Mouse (Mus musculus): ENCODE measurements at regions not wholly inside any gene's neighbourhood (a gene's known extent, or its start where the extent isn't known, plus 50 kb on each side); places are given as distances from the start of the nearest gene placed in this dataset. TPM values are rescaled to one million over a fixed set of nuclear protein-coding genes. Genes with fewer than 3 reads are reported as not detected.
"Not testable (repeated sequence)": the region's sequence is repeated elsewhere in the genome, so short reads cannot be mapped to it uniquely, and the experiment has no call there.

- DNase-seq (ENCODE audit: low spot score) (no peak), ATAC-seq (replicated peaks; ENCODE audit: low FRiP score, low read depth) (no peak)
- H3K9me3 ChIP-seq (replicated peaks; ENCODE audit: low read length): no peaks in the 10 kb centered on the region
- H3K4me2 ChIP-seq (ENCODE audit: low read length): no peak overlapping the region
- H3K36me3 ChIP-seq (ENCODE audit: insufficient read depth, low read length): no peaks in the 10 kb centered on the region
- no peaks in the 10 kb centered on the region for H3K4me1 ChIP-seq (replicated peaks; ENCODE audit: insufficient read depth, low read length)
- no peaks in the 10 kb centered on the region for H3K27me3 ChIP-seq (ENCODE audit: insufficient read depth, low read length)
- no peak overlapping the region for H3K9ac ChIP-seq (ENCODE audit: low read depth, low read length)
- WGBS: 67% methylated on average over 2 of the region's 2 CpGs
- no peak for TF ChIP-seq CTCF (IDR thresholded peaks at IDR 0.05; ENCODE audit: low read depth)
- H3K4me3 ChIP-seq (replicated peaks; ENCODE audit: low read depth, low read length): no peak overlapping the region
- H3K27ac ChIP-seq: no peak overlapping the region
These were observed 1068.4 kb downstream of the Adam6a start for GRCm38 (mm10) chr12:114612108-114612507.

GRCm38 (mm10) chr12:114615179-114615578 lies 1071.5 kb downstream of the Adam6a start:
- no peak for TF ChIP-seq CTCF (IDR thresholded peaks at IDR 0.05; ENCODE audit: low read depth)
- H3K4me3 ChIP-seq (replicated peaks; ENCODE audit: low read depth, low read length): no peak overlapping the region
- H3K27me3 ChIP-seq (ENCODE audit: insufficient read depth, low read length): no peaks in the 10 kb centered on the region
- H3K27ac ChIP-seq: no peak overlapping the region
- no peak for DNase-seq (ENCODE audit: low spot score)
- H3K4me1 ChIP-seq (replicated peaks; ENCODE audit: insufficient read depth, low read length): no peaks in the 10 kb centered on the region
- ATAC-seq (replicated peaks; ENCODE audit: low FRiP score, low read depth): no peak
- no peak overlapping the region for H3K4me2 ChIP-seq (ENCODE audit: low read length)
- no peaks in the 10 kb centered on the region for H3K36me3 ChIP-seq (ENCODE audit: insufficient read depth, low read length)
- no peaks in the 10 kb centered on the region for H3K9me3 ChIP-seq (replicated peaks; ENCODE audit: low read length)
- H3K9ac ChIP-seq (ENCODE audit: low read depth, low read length): no peak overlapping the region
- 62% methylated on average over 3 of the region's 3 CpGs for WGBS

DNA sequence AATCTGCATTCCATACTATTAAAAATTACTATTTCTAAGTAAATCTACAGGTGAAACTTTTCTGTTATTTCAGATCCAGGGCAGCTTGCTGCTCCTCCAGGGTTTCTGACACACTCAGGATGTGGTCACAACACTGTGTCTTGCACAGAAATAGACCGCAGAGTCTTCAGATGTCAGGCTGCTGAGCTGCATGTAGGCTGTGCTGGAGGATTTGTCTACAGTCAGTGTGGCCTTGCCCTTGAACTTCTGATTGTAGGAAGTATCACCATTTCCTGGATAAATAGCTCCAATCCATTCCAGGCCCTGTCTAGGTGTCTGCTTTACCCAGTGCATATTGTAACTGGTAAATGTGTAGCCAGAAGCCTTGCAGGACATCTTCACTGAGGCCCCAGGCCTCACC lies 1072.0 kb downstream of the Adam6a start:
- H3K36me3 ChIP-seq (ENCODE audit: insufficient read depth, low read length): no peaks in the 10 kb centered on the region
- H3K9ac ChIP-seq (ENCODE audit: low read depth, low read length): no peak overlapping the region
- H3K4me1 ChIP-seq (replicated peaks; ENCODE audit: insufficient read depth, low read length): no peaks in the 10 kb centered on the region
- ATAC-seq (replicated peaks; ENCODE audit: low FRiP score, low read depth) (no peak), DNase-seq (ENCODE audit: low spot score) (no peak)
- TF ChIP-seq CTCF (IDR thresholded peaks at IDR 0.05; ENCODE audit: low read depth): no peak
- no peak overlapping the region for H3K4me2 ChIP-seq (ENCODE audit: low read length)
- no peak overlapping the region for H3K4me3 ChIP-seq (replicated peaks; ENCODE audit: low read depth, low read length)
- 86% methylated on average over 1 of the region's 1 CpGs for WGBS
- H3K9me3 ChIP-seq (replicated peaks; ENCODE audit: low read length): no peaks in the 10 kb centered on the region
- no peaks in the 10 kb centered on the region for H3K27me3 ChIP-seq (ENCODE audit: insufficient read depth, low read length)
- H3K27ac ChIP-seq: no peak overlapping the region

DNA sequence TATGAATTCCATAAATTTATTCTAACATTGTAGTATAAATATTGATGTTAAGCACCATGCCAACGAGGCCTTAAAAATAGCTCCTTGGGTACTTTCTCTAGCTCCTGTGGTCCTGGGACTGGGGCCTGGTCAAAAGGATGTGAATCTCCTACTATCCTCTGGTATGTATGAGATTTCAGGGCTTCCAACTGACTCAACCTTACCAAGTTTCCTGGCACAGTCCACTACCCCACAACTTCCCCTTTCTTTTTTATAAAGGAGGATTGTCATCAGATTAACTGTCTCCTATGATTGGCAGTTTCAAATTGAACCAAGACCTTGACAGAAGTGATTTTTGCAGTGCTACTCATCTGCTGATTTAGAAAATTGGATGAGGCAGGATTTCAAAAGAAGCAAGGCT lies 1097.4 kb downstream of the Adam6a start:
- Histone ChIP-seq H3K27me3 (ENCODE audit: insufficient read depth, low read length) (no peaks in the 10 kb centered on the region), H3K4me2 (ENCODE audit: low read length) (no peak overlapping the region), H3K4me3 (replicated peaks; ENCODE audit: low read depth, low read length) (no peak overlapping the region), H3K27ac (no peak overlapping the region), H3K9me3 (replicated peaks; ENCODE audit: low read length) (no peaks in the 10 kb centered on the region), H3K9ac (ENCODE audit: low read depth, low read length) (no peak overlapping the region), H3K36me3 (ENCODE audit: insufficient read depth, low read length) (no peaks in the 10 kb centered on the region), H3K4me1 (replicated peaks; ENCODE audit: insufficient read depth, low read length) (no peaks in the 10 kb centered on the region)
- ATAC-seq (replicated peaks; ENCODE audit: low FRiP score, low read depth) (no peak), DNase-seq (ENCODE audit: low spot score) (no peak)
- 58% methylated on average over 1 of the region's 1 CpGs for WGBS
- no peak for TF ChIP-seq CTCF (IDR thresholded peaks at IDR 0.05; ENCODE audit: low read depth)

DNA sequence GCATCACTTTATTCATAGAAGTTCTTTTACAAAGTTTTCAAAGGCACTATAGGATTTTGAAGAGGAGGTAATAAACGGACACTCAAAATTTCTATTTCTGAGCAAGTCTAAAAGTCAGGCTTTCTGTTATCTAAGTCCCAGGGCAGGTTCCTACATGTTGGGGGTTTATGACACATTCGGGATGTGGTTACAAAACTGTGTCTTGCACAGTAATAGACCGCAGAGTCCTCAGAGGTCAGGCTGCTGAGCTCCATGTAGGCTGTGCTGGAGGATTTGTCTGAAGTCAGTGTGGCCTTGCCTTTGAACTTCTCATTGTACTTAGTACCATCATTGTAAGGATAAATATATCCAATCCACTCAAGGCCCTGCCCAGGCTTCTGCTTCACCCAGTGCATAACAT lies 1102.7 kb downstream of the Adam6a start:
- 81% methylated on average over 3 of the region's 3 CpGs for WGBS
- no peak overlapping the region for H3K4me3 ChIP-seq (replicated peaks; ENCODE audit: low read depth, low read length)
- no peak overlapping the region for H3K4me2 ChIP-seq (ENCODE audit: low read length)
- TF ChIP-seq CTCF (IDR thresholded peaks at IDR 0.05; ENCODE audit: low read depth): no peak
- no peaks in the 10 kb centered on the region for H3K27me3 ChIP-seq (ENCODE audit: insufficient read depth, low read length)
- no peaks in the 10 kb centered on the region for H3K9me3 ChIP-seq (replicated peaks; ENCODE audit: low read length)
- no peaks in the 10 kb centered on the region for H3K4me1 ChIP-seq (replicated peaks; ENCODE audit: insufficient read depth, low read length)
- no peak for DNase-seq (ENCODE audit: low spot score)
- H3K27ac ChIP-seq: no peak overlapping the region
- H3K9ac ChIP-seq (ENCODE audit: low read depth, low read length): no peak overlapping the region
- no peaks in the 10 kb centered on the region for H3K36me3 ChIP-seq (ENCODE audit: insufficient read depth, low read length)
- no peak for ATAC-seq (replicated peaks; ENCODE audit: low FRiP score, low read depth)

DNA sequence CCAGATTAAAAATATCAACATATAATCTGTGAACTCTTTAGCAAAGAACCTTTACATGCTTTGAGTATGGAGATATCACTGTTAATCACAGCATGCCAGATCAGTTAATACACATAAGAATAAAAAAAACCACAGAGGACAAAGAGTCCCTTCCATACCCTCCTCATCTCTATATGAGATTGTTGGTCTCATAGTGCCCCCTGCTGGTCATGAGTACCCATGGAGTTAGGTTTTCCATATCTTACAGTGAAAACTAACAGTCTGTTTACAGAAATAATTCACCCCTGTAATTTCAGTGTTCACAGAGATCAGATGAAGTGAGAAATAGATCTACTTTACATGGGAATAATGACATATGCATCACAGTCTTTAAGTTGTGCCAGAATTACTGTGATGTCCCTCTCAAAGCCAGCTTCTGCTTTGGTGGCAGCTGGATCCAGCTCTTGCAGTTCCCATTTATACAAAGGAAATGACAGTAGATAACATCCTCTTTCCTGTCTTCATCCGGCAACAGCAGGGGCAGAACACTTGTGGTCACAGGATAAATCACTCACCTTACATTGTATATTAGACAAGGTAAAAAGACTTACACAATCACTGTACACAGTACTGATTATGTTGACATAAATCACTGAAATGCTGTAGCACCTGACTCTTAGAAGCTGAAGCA lies 1106.9 kb downstream of the Adam6a start:
- H3K4me1 ChIP-seq (replicated peaks; ENCODE audit: insufficient read depth, low read length); H3K4me2 ChIP-seq (ENCODE audit: low read length); DNase-seq (ENCODE audit: low spot score); H3K9me3 ChIP-seq (replicated peaks; ENCODE audit: low read length); H3K36me3 ChIP-seq (ENCODE audit: insufficient read depth, low read length); H3K9ac ChIP-seq (ENCODE audit: low read depth, low read length); H3K4me3 ChIP-seq (replicated peaks; ENCODE audit: low read depth, low read length); ATAC-seq (replicated peaks; ENCODE audit: low FRiP score, low read depth); H3K27ac ChIP-seq; H3K27me3 ChIP-seq (ENCODE audit: insufficient read depth, low read length): not testable (repeated sequence)
- 88% methylated on average over 1 of the region's 1 CpGs for whole genome bisulfite sequencing

DNA sequence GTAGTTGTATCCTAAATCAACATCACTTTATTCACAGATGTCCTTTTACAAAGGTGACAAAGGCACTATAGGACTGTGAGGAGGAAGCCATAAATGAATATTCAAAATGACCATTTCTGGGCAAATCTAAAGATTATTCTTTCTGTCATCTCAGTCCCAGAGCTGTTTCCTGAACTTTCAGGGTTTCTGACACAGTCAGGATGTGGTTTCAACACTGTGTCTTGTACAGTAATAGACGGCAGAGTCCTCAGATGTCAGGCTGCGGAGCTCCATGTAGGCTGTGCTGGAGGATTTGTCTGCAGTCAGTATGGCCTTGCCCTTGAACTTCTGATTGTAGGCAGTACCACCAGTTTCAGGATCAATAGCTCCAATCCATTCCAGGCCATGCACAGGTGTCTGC lies 1113.4 kb downstream of the Adam6a start:
- not testable (repeated sequence) for H3K9ac ChIP-seq (ENCODE audit: low read depth, low read length); ATAC-seq (replicated peaks; ENCODE audit: low FRiP score, low read depth); H3K4me1 ChIP-seq (replicated peaks; ENCODE audit: insufficient read depth, low read length); H3K9me3 ChIP-seq (replicated peaks; ENCODE audit: low read length); DNase-seq (ENCODE audit: low spot score); H3K27me3 ChIP-seq (ENCODE audit: insufficient read depth, low read length); H3K27ac ChIP-seq; H3K36me3 ChIP-seq (ENCODE audit: insufficient read depth, low read length); H3K4me3 ChIP-seq (replicated peaks; ENCODE audit: low read depth, low read length); H3K4me2 ChIP-seq (ENCODE audit: low read length)
- WGBS: 88% methylated on average over 1 of the region's 2 CpGs

Small RNAs in the stretch of these regions (microRNA-seq; reads per million reads assigned to microRNA genes)
- gene Mir7094-1 (not detected), gene Mir7094-2 (not detected)
